Mouse (Mus musculus) adrenal gland, adult (tissue): ENCODE results near the gene Irf2bp2.

ENCODE experiments used
- DNase-seq, 2 experiments: peaks; one replicate each; pipeline ENCODE4 v3.0.0; 2022 to 2023; ENCODE audit warnings: low spot score in 1 of 2; ENCODE audit not compliant: inconsistent age in 2 of 2

The Irf2bp2 gene

GRCm38 (mm10) chr8:126588636-126589506, 4.9 kb downstream of the Irf2bp2 start:
- peak in 1 of 2 experiments; percentile 83 for DNase-seq

- DNase-seq: peak in 1 of 2 experiments; percentile 75
These were observed 5.8 kb downstream of the Irf2bp2 start for GRCm38 (mm10) chr8:126587836-126588503.

GRCm38 (mm10) chr8:126586599-126587577, 6.9 kb downstream of the Irf2bp2 start:
- peak in 1 of 2 experiments; percentile 73 for DNase-seq

- no peak for DNase-seq
These were observed 7.7 kb downstream of the Irf2bp2 start for GRCm38 (mm10) chr8:126586101-126586500.

GRCm38 (mm10) chr8:126585561-126586031, 8.2 kb downstream of the Irf2bp2 start:
- peak; percentile 58 to 83 for DNase-seq

- no peak for DNase-seq
These were observed 8.9 kb downstream of the Irf2bp2 start for GRCm38 (mm10) chr8:126584844-126585231.

- DNase-seq: peak; percentile 87 to 94
These were observed 9.6 kb downstream of the Irf2bp2 start for GRCm38 (mm10) chr8:126583971-126584843.

- DNase-seq: peak; percentile 52 to 80
These were observed 10.3 kb downstream of the Irf2bp2 start for GRCm38 (mm10) chr8:126583534-126583933.

GRCm38 (mm10) chr8:126583018-126583417, 10.8 kb downstream of the Irf2bp2 start:
- peak; percentile 25 to 61 for DNase-seq

GRCm38 (mm10) chr8:126582509-126582908, 11.3 kb downstream of the Irf2bp2 start:
- DNase-seq: peak; percentile 81 to 94

GRCm38 (mm10) chr8:126581662-126582061, 12.1 kb downstream of the Irf2bp2 start:
- no peak for DNase-seq

GRCm38 (mm10) chr8:126580826-126581225, 13.0 kb downstream of the Irf2bp2 start:
- DNase-seq: no peak

GRCm38 (mm10) chr8:126580086-126580485, 13.7 kb downstream of the Irf2bp2 start:
- no peak for DNase-seq

GRCm38 (mm10) chr8:126578641-126579040, 15.1 kb downstream of the Irf2bp2 start:
- no peak for DNase-seq

- no peak for DNase-seq
These were observed 16.9 kb downstream of the Irf2bp2 start for GRCm38 (mm10) chr8:126576919-126577318.

- DNase-seq: no peak
These were observed 17.7 kb downstream of the Irf2bp2 start for GRCm38 (mm10) chr8:126576086-126576485.

- peak in 1 of 2 experiments; percentile 62 for DNase-seq
These were observed 18.7 kb downstream of the Irf2bp2 start for GRCm38 (mm10) chr8:126574882-126575637.

- no peak for DNase-seq
These were observed 19.9 kb downstream of the Irf2bp2 start for GRCm38 (mm10) chr8:126573878-126574277.

- no peak for DNase-seq
These were observed 20.6 kb downstream of the Irf2bp2 start for GRCm38 (mm10) chr8:126573079-126573694.
